Mouse (Mus musculus): ENCODE data around the gene Stac2.

DNA sequence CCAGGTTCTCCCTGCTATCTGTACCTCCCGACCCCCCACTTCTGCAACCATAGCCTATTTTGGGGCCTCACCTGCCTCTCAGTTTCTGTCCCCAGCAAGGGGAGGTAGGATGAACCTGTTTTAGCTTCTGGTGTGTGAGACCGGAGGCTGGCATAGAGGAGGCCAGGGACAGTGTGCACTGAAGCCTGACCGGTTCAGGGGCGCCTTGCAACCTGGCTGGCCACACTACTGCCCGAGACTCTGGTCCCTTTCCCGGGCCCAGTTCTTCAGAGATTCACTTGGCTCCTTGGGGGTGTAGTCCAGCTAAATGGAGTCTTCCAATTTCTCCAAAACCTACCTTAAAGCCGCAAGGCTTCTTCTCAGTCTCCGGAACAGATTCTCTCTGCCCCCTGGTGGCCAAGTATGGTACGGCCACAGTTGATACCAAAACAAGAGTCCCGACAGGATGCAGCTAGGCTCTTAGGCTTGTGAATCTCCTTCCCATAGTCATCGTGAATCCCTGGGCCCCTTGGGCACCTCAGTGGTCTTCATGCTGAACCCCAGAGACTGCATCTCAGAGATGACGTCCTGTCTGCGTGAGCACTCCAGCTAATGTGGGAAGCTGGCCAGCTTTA, 22.0 kb upstream of the Stac2 start:
- TF ChIP-seq CTCF (IDR thresholded peaks at IDR 0.05; ENCODE audit: low read depth, low read length) (peak; percentile 73), POLR2A (IDR thresholded peaks at IDR 0.05; ENCODE audit: extremely low read depth, insufficient read depth, low read length) (no peak)
